Mouse (Mus musculus) forebrain, embryonic 15.5 days (tissue): Measurements from ENCODE around the gene Cryba4. TPM values are rescaled to one million over a fixed set of nuclear protein-coding genes. Genes with fewer than 3 reads are reported as not detected.

Experiments
- ATAC-seq: fragments of 200-750 bp; cut with Nextera tagmentation; replicated peaks from 2 replicates; pipeline ENCODE4 v1.8.0; 2017; ENCODE audit warnings: mild to moderate bottlenecking, moderate TSS enrichment, moderate library complexity
- H3K27ac ChIP-seq: fragments of 300-500 bp; sonication (generic); replicated peaks from 2 replicates; pipeline ENCODE4 v1.5.1; 2015; ENCODE audit warnings: mild to moderate bottlenecking, inconsistent platforms
- H3K27me3 ChIP-seq: fragments of 300-500 bp; sonication (generic); 2 replicates; pipeline ENCODE4 v1.6.1; 2015; ENCODE audit warnings: inconsistent platforms
- H3K36me3 ChIP-seq: fragments of 300-500 bp; sonication (generic); 2 replicates; pipeline ENCODE4 v1.6.1; 2015; ENCODE audit warnings: mild to moderate bottlenecking, inconsistent platforms
- H3K4me1 ChIP-seq: fragments of 300-500 bp; sonication (generic); 2 replicates; pipeline ENCODE4 v1.6.1; 2015; ENCODE audit warnings: inconsistent platforms
- H3K4me2 ChIP-seq: fragments of 300-500 bp; sonication (generic); replicated peaks from 2 replicates; pipeline ENCODE4 v1.6.1; 2015; ENCODE audit warnings: mild to moderate bottlenecking, inconsistent platforms
- H3K4me3 ChIP-seq: fragments of 300-500 bp; sonication (generic); 2 replicates; pipeline ENCODE4 v1.5.1; 2015; ENCODE audit warnings: mild to moderate bottlenecking, inconsistent platforms
- H3K9ac ChIP-seq: fragments of 300-500 bp; sonication (generic); replicated peaks from 2 replicates; pipeline ENCODE4 v1.6.1; 2015; ENCODE audit warnings: mild to moderate bottlenecking, inconsistent platforms
- H3K9me3 ChIP-seq: fragments of 300-500 bp; sonication (generic); 2 replicates; pipeline ENCODE4 v1.6.1; 2016; ENCODE audit warnings: inconsistent platforms
- WGBS: fragments of 180-500 bp; shearing (Covaris S2); methylation state at CpG from one replicate; pipeline ENCODE4 v1.1.7; 2015; ENCODE audit warnings: mixed read lengths; 5-methylcytosine and 5-hydroxymethylcytosine counted together
- polyA plus RNA-seq: library from polyadenylated mRNA; unstranded; fragments of >200 nt; fragmentation: Nextera tagmentation; extraction: Ambion mirVana; gene quantifications from 2 replicates; pipeline ENCODE4 v1.2.1, GENCODE M21; 2015

Cryba4 gene
- polyA plus RNA-seq, 1 experiment from 2014 or later, result 1.6 TPM

DNA sequence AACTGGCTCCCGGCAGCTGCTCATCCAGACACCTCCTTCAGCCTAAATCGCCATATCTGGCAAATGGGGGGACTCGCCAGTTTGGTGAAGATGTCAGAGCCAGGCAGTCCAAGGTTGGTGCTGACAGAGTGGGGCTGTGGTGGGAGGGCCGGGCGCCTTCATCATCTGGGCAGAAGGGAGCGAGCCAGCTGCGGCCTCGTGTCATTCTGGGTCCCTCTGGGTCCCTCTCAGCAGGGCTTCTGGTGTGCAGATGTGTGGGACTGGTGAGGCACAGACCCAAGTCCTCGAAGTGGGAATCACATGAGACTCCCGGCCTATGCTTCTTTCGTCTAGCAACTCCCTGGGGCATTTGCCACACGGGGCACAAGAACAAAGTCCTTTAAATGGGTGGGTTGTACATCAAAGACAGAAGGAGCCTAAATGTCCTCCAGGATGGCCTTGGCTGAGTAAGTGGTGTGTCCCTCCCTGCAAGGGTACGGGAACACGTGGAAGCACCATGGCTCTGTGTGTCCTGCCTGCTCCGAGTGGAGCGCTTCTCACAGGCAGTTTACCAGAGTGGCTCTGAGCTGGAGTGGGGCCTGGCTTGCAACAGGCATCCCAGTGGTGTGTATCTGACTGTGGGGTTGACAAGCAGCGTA lies 40.1 kb upstream of the Cryba4 start:
- ATAC-seq, result no peak
- Histone ChIP-seq H3K4me1 (0 out of 2 replicates have a peak, but pooled peaks cover 11% of the 10 kb centered on the region), H3K9ac (no peak overlapping the region), H3K36me3 (no peaks in the 10 kb centered on the region), H3K9me3 (no peaks in the 10 kb centered on the region), H3K4me3 (no peak overlapping the region), H3K27ac (no peak overlapping the region), H3K27me3 (no peaks in the 10 kb centered on the region), H3K4me2 (no peak overlapping the region)
- WGBS, result 84% methylated on average over 17 of the region's 17 CpGs

- no peak for ATAC-seq
- 79% methylated on average over 5 of the region's 5 CpGs for WGBS
- 0 out of 2 replicates have a peak, but pooled peaks cover 8% of the 10 kb centered on the region for H3K4me1 ChIP-seq
- no peaks in the 10 kb centered on the region for H3K9me3 ChIP-seq
- H3K27ac ChIP-seq, result no peak overlapping the region
- H3K4me3 ChIP-seq, result no peak overlapping the region
- no peaks in the 10 kb centered on the region for H3K36me3 ChIP-seq
- H3K27me3 ChIP-seq, result no peaks in the 10 kb centered on the region
- no peak overlapping the region for H3K9ac ChIP-seq
- H3K4me2 ChIP-seq, result no peak overlapping the region
Observed at GRCm38 (mm10) chr5:112291866-112292265, 39.5 kb upstream of the Cryba4 start.

DNA sequence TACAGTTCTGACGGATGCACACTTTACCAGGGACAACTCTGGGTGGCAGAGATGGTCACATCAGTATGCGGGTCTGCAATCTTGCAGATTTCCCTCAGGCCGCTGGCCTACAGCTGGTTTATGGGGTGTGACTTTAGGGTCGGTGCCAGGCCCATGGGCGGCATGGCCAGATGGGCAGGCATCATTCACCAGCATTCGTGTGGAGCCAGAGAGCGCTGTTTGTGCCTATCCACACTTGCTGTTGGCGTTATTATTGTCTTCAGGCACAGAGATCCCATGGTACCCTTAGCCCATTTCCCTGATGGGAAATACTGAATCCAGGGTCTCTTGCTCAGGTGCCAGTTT lies 38.2 kb upstream of the Cryba4 start:
- ATAC-seq, result no peak
- Histone ChIP-seq H3K27ac (no peak overlapping the region), H3K4me1 (0 out of 2 replicates have a peak, but pooled peaks cover 7% of the 10 kb centered on the region), H3K27me3 (no peaks in the 10 kb centered on the region), H3K4me3 (no peak overlapping the region), H3K9ac (no peak overlapping the region), H3K9me3 (no peaks in the 10 kb centered on the region), H3K4me2 (no peak overlapping the region), H3K36me3 (no peaks in the 10 kb centered on the region)
- WGBS, result 88% methylated on average over 8 of the region's 8 CpGs

DNA sequence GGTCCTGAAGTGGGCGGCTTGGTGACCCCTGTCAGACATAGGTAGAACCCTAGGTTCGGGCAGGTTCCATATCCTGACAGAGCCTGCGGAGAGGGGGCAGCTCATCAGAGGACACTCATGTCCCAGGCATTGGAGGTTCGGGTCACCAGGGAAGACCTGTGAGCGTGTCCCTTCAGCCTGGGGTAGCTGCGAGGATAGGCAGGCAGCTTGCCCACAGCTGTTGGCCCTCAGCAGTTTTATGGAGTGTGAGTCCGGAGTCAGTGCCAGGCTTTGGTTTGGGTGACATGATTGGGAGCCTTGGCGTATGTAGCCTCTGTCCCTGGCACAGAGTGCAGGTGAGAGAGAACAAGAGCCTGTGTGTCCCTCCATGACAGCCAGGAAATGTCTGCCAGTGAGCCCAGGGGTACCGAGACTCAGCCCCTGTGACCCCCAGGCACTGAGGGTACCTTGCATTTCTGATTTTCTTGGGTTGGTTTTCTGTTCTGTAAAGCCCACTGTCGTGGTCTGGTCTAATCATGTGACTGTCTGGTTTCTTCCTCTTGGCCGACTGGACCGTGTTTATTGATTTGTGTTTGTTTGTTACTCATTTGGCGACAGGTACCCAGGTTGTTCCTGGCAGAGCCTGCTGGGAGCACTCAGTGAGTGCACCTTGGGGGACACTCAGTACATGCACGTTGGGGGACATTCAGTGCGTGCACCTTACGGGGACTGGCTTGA lies 37.7 kb upstream of the Cryba4 start:
- WGBS, result 85% methylated on average over 16 of the region's 16 CpGs
- H3K9ac ChIP-seq, result no peak overlapping the region

GRCm38 (mm10) chr5:112289236-112289635 lies 36.9 kb upstream of the Cryba4 start:
- no peak overlapping the region for H3K9ac ChIP-seq
- H3K4me1 ChIP-seq, result 0 out of 2 replicates have a peak, but pooled peaks cover 3% of the 10 kb centered on the region
- H3K9me3 ChIP-seq, result no peaks in the 10 kb centered on the region
- H3K4me3 ChIP-seq, result no peak overlapping the region
- 56% methylated on average over 8 of the region's 8 CpGs for WGBS
- H3K36me3 ChIP-seq, result no peaks in the 10 kb centered on the region
- no peak overlapping the region for H3K4me2 ChIP-seq
- H3K27me3 ChIP-seq, result no peaks in the 10 kb centered on the region
- ATAC-seq, result no peak
- no peak overlapping the region for H3K27ac ChIP-seq

More for the DNA sequence above, 37.7 kb upstream of the Cryba4 start:
- Histone ChIP-seq H3K27me3 (no peaks in the 10 kb centered on the region), H3K4me2 (no peak overlapping the region), H3K4me1 (0 out of 2 replicates have a peak, but pooled peaks cover 7% of the 10 kb centered on the region), H3K36me3 (no peaks in the 10 kb centered on the region), H3K9me3 (no peaks in the 10 kb centered on the region), H3K27ac (no peak overlapping the region), H3K4me3 (no peak overlapping the region)
- no peak for ATAC-seq

DNA sequence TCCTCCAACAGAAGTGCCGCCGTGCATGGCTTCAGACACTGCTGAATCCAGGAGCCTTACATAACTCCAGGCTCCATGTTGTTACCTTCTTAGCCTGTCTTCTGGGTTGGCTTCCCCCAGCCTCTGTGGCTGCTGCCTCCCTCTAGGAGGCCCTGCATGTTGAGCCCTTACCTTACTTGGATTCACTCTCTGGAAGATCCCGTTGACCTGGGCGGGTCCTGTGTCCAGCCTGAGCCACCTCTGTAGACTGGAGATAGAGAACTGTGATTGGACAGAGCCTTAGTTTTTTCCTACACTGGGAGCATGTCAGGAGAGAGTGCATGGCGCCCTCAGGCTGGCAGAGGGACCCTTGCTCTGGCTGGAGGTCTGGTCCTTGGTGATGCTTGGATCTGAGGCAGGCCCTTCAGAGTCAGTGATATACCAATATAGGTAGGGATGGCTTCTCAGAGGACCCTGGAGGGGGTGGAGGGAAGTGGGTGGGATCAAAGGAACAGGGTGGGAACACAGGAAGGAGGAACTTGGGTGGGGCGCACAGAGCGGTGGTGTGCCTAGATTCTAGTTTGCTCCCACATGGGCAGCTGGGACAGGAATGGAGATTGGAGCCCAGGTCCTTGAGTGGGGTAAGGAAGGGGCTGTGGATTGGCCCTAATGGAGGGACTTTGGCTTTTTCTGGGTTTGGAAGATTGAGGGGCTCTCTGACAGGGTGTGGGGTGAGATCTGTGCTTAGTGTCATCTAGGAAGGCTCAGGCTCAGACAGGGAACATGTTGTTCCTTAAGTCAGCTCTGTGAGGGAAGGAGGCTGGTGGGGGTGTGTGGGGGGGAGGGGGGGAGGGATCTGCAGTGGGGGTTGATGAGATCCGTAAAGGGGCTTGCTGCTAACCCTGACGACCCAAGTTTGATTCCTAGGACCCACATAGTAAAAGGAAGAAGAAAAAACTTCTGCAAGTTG lies 36.1 kb upstream of the Cryba4 start:
- Histone ChIP-seq H3K9me3 (no peaks in the 10 kb centered on the region), H3K4me2 (no peak overlapping the region), H3K4me1 (0 out of 2 replicates have a peak, but pooled peaks cover 3% of the 10 kb centered on the region), H3K27me3 (no peaks in the 10 kb centered on the region), H3K27ac (no peak overlapping the region), H3K9ac (no peak overlapping the region), H3K4me3 (no peak overlapping the region), H3K36me3 (no peaks in the 10 kb centered on the region)
- WGBS, result 84% methylated on average over 9 of the region's 9 CpGs
- ATAC-seq, result no peak

GRCm38 (mm10) chr5:112287652-112288051 lies 35.3 kb upstream of the Cryba4 start:
- no peak for ATAC-seq
- H3K4me1 ChIP-seq, result 0 out of 2 replicates have a peak, but pooled peaks cover 3% of the 10 kb centered on the region
- H3K27me3 ChIP-seq, result no peaks in the 10 kb centered on the region
- H3K4me3 ChIP-seq, result no peak overlapping the region
- no peak overlapping the region for H3K27ac ChIP-seq
- 87% methylated on average over 2 of the region's 2 CpGs for WGBS
- H3K9ac ChIP-seq, result no peak overlapping the region
- H3K36me3 ChIP-seq, result no peaks in the 10 kb centered on the region
- H3K4me2 ChIP-seq, result no peak overlapping the region
- no peaks in the 10 kb centered on the region for H3K9me3 ChIP-seq

DNA sequence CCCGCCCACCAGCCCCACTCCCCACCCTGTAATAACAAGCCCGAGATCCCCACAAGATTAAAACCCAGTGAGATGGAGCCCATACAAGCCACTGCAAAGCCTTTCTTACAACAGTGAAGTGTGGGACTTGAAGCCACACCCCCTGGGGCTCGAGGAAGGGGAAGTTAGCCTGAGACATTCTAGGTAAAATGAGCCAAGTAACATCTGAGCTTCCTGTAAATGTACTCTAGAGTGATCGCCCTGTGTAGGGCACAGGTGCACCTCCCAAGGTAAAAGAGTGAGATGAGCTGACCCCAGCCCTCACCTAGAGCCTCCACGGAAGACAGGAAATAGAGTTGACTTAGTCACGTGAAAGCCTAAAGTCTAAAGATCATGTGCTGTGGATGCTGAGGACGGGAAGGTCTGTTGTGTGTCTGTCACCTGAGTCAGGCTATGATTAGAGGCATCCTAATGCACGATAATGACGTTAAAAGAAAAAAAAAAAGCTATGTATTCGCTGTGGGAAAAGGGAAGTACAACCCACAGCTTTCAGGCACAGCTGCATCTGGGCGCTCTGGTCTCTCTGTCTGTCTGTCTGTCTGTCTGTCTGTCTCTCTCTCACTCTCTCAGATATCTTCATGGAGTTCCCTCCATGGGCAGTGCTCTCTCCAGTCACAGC lies 34.8 kb upstream of the Cryba4 start:
- no peaks in the 10 kb centered on the region for H3K36me3 ChIP-seq
- ATAC-seq, result no peak
- 80% methylated on average over 11 of the region's 11 CpGs for WGBS
- peaks cover 7% of the 10 kb centered on the region; the same call in 1 of the 2 replicates for H3K4me1 ChIP-seq
- no peak overlapping the region for H3K9ac ChIP-seq
- H3K27ac ChIP-seq, result no peak overlapping the region
- no peaks in the 10 kb centered on the region for H3K27me3 ChIP-seq
- H3K9me3 ChIP-seq, result no peaks in the 10 kb centered on the region
- no peak overlapping the region for H3K4me3 ChIP-seq
- H3K4me2 ChIP-seq, result no peak overlapping the region

DNA sequence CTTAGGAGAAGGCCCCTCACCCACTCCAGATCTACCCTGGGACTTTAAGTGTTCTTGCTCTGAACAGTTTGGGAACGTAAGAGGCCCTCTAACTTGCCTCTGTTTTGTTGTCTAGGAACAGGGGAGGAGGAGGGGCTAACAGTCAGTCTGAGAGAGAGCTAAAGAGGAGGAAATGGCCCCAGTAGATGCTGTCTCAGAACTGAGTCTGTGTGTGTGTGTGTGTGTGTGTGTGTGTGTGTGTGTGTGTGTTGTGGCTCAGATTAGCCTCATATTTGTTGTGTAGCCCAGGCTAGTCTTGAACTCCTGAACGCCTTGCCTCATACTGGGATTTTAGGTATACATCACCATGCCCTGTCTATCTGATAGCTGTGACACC lies 34.3 kb upstream of the Cryba4 start:
- Histone ChIP-seq H3K27ac (no peak overlapping the region), H3K9me3 (no peaks in the 10 kb centered on the region), H3K36me3 (no peaks in the 10 kb centered on the region), H3K27me3 (no peaks in the 10 kb centered on the region), H3K4me2 (no peak overlapping the region), H3K4me3 (no peak overlapping the region), H3K9ac (no peak overlapping the region), H3K4me1 (peaks cover 10% of the 10 kb centered on the region; the same call in 1 of the 2 replicates)
- no peak for ATAC-seq
- whole genome bisulfite sequencing, result 71% methylated on average over 2 of the region's 2 CpGs

GRCm38 (mm10) chr5:112285548-112286085 lies 33.3 kb upstream of the Cryba4 start:
- Histone ChIP-seq H3K27ac (no peak overlapping the region), H3K4me2 (no peak overlapping the region), H3K9me3 (no peaks in the 10 kb centered on the region), H3K36me3 (no peaks in the 10 kb centered on the region), H3K4me1 (peaks cover 10% of the 10 kb centered on the region; the same call in 1 of the 2 replicates), H3K9ac (no peak overlapping the region), H3K27me3 (no peaks in the 10 kb centered on the region), H3K4me3 (no peak overlapping the region)
- ATAC-seq, result no peak
- WGBS, result 87% methylated on average over 7 of the region's 7 CpGs

DNA sequence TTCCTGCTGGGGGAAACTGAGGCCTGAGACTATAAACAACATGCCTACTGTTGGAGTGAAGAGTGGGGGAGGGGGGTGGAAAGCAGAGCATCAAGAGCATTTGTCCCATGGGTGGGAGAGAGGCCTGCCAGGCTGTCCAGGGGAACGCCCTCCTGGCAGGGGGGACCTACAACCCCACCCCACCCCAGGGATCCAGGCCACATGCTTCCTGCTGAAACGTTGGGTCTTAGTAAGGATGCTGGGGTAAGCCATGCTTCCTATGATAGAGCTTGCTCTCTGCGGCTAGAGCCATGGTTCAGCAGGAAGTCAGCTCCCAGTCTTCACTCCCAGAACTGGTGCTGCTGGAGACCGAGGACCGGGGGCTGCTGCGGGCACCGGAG lies 31.9 kb upstream of the Cryba4 start:
- ATAC-seq, result no peak
- Histone ChIP-seq H3K9ac (no peak overlapping the region), H3K9me3 (no peaks in the 10 kb centered on the region), H3K27ac (no peak overlapping the region), H3K4me3 (no peak overlapping the region), H3K4me1 (peaks cover 7% of the 10 kb centered on the region; the same call in 1 of the 2 replicates), H3K27me3 (no peaks in the 10 kb centered on the region), H3K4me2 (no peak overlapping the region), H3K36me3 (no peaks in the 10 kb centered on the region)
- WGBS, result 89% methylated on average over 7 of the region's 7 CpGs
